Mouse (Mus musculus) hindbrain, embryonic 15.5 days (tissue): Measurements from ENCODE around the gene Alg11. TPM values are rescaled to one million over a fixed set of nuclear protein-coding genes. Genes with fewer than 3 reads are reported as not detected.

Source experiments
- ATAC-seq: fragments of 200-750 bp; cut with Nextera tagmentation; 2 replicates; pipeline ENCODE4 v1.8.0; 2017; ENCODE audit warnings: low read depth, moderate number of reproducible peaks, moderate TSS enrichment; ENCODE audit not compliant: low FRiP score
- H3K27ac ChIP-seq: fragments of 300-500 bp; sonication (generic); replicated peaks from 2 replicates; pipeline ENCODE4 v1.5.1; 2015; ENCODE audit warnings: mild to moderate bottlenecking, inconsistent platforms
- H3K27me3 ChIP-seq: fragments of 300-500 bp; sonication (generic); 2 replicates; pipeline ENCODE4 v1.6.1; 2015; ENCODE audit warnings: control low read depth, inconsistent platforms
- H3K36me3 ChIP-seq: fragments of 300-500 bp; sonication (generic); 2 replicates; pipeline ENCODE4 v1.6.1; 2015; ENCODE audit warnings: control low read depth, inconsistent platforms
- H3K4me1 ChIP-seq: fragments of 300-500 bp; sonication (generic); replicated peaks from 2 replicates; pipeline ENCODE4 v1.6.1; 2015; ENCODE audit warnings: control low read depth, inconsistent platforms
- H3K4me2 ChIP-seq: fragments of 300-500 bp; sonication (generic); 2 replicates; pipeline ENCODE4 v1.6.1; 2015; ENCODE audit warnings: moderate library complexity, mild to moderate bottlenecking, inconsistent platforms
- H3K4me3 ChIP-seq: fragments of 300-500 bp; sonication (generic); 2 replicates; pipeline ENCODE4 v1.5.1; 2015; ENCODE audit warnings: mild to moderate bottlenecking, inconsistent platforms
- H3K9ac ChIP-seq: fragments of 300-500 bp; sonication (generic); 2 replicates; pipeline ENCODE4 v1.6.1; 2015; ENCODE audit warnings: inconsistent platforms
- H3K9me3 ChIP-seq: fragments of 300-500 bp; sonication (generic); 2 replicates; pipeline ENCODE4 v1.6.1; 2016; ENCODE audit warnings: control low read depth, inconsistent platforms
- WGBS: fragments of 180-500 bp; shearing (Covaris S2); methylation state at CpG from one replicate; pipeline ENCODE4 v1.1.7; 2015; 5-methylcytosine and 5-hydroxymethylcytosine counted together
- polyA plus RNA-seq: library from polyadenylated mRNA; unstranded; fragments of >200 nt; fragmentation: Nextera tagmentation; extraction: Ambion mirVana; gene quantifications from 2 replicates; pipeline ENCODE4 v1.2.1, GENCODE M21; 2015

Gene Alg11
- polyA plus RNA-seq, 1 experiment from 2014 or later, result 40.9 TPM

DNA sequence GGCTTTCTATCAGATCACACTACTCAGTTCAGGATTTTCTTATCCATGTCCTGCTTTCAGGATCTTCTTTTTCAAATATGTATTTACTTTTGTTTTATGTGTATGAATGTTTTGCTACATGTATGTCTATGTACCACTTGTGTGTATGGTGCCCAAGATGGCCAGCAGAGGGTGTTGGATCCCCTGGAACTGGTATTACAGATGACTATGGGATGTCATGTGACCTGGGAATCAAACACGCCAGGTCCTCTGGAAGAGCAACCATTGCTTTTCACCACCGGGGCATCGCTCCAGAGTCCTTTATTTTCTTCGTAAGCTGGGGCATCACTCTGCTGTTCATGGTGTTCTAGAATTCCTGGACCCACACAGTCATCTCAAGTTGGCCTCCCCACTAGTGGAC is 28.7 kb downstream of the Alg11 start:
- no peaks in the 10 kb centered on the region for H3K27me3 ChIP-seq
- no peak overlapping the region for H3K4me2 ChIP-seq
- ATAC-seq, result no peak
- no peaks in the 10 kb centered on the region for H3K4me1 ChIP-seq
- H3K36me3 ChIP-seq, result no peaks in the 10 kb centered on the region
- H3K4me3 ChIP-seq, result no peak overlapping the region
- no peak overlapping the region for H3K9ac ChIP-seq
- H3K9me3 ChIP-seq, result no peaks in the 10 kb centered on the region
- WGBS, result 92% methylated on average over 4 of the region's 4 CpGs
- no peak overlapping the region for H3K27ac ChIP-seq

DNA sequence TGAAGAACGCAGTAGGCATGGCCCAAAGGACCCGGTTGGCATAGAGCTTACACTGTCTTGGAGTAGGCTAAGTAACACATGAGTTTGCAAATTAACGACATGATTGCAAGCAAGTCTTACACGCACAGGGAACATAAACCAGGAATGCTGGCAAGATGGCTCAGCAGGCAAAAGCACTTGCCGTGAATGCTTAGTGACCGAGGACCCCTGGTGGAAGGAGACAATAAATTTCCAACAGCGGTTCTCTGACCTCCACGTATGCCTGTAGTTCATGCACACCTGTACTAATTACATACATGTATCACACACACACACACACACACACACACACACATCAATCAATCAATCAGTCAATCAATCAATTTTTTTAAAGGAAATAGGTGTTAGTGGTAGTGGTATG is 31.0 kb downstream of the Alg11 start:
- H3K9ac ChIP-seq, result no peak overlapping the region
- H3K9me3 ChIP-seq, result no peaks in the 10 kb centered on the region
- no peak overlapping the region for H3K4me2 ChIP-seq
- H3K36me3 ChIP-seq, result no peaks in the 10 kb centered on the region
- no peak overlapping the region for H3K27ac ChIP-seq
- H3K4me3 ChIP-seq, result no peak overlapping the region
- ATAC-seq, result no peak
- H3K4me1 ChIP-seq, result no peaks in the 10 kb centered on the region
- H3K27me3 ChIP-seq, result no peaks in the 10 kb centered on the region
- 50% methylated on average over 8 of the region's 8 CpGs for WGBS

DNA sequence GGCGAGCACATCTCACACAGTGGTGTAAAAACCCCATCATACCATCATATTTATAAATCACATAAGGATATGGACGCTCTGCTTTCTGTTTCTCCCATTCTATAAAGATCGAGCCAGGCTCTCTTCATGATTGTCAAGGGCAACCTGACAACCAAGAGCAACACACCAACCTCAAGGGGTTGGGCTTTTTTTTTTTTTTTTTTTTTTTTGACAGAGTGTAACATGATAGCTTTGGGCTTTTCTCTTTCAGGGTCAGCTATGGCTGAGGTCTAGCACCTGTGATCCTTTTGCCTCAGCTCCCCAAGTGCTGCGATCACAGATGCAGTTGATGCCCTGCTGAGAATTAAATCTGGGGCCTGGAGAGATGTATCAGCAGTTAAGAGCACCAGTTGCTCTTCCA is 46.5 kb downstream of the Alg11 start:
- Histone ChIP-seq H3K9me3 (no peaks in the 10 kb centered on the region), H3K27ac (no peak overlapping the region), H3K27me3 (no peaks in the 10 kb centered on the region), H3K4me1 (no peaks in the 10 kb centered on the region), H3K4me3 (no peak overlapping the region), H3K36me3 (no peaks in the 10 kb centered on the region), H3K4me2 (no peak overlapping the region), H3K9ac (no peak overlapping the region)
- WGBS, result 81% methylated on average over 4 of the region's 4 CpGs
- no peak for ATAC-seq

Other genes starting within 250 kb of the Alg11 start
- gene Defb50, start 237.2 kb upstream of the Alg11 start, polyA plus RNA-seq, result not detected in 2 replicates
- not detected in 2 replicates for gene Defb2, start 220.8 kb upstream of the Alg11 start, polyA plus RNA-seq
- 1.4 and 1.5 TPM in 2 replicates for gene Defb10, start 201.8 kb upstream of the Alg11 start, polyA plus RNA-seq
- 1.9 and 2.5 TPM in 2 replicates for gene Defb9, start 175.3 kb upstream of the Alg11 start, polyA plus RNA-seq
- gene Defb11, start 154.3 kb upstream of the Alg11 start, polyA plus RNA-seq, result 30.6 and 34.9 TPM in 2 replicates
- not detected in 2 replicates for gene Defb15, start 128.0 kb upstream of the Alg11 start, polyA plus RNA-seq
- gene Defb35, start 122.4 kb upstream of the Alg11 start, polyA plus RNA-seq, result not detected in 2 replicates
- not detected in 2 replicates for gene Defb13, start 114.0 kb upstream of the Alg11 start, polyA plus RNA-seq
- gene Fam90a1a, start 102.0 kb upstream of the Alg11 start, polyA plus RNA-seq, result not detected in 2 replicates
- not detected in 2 replicates for gene Ccdc70, start 90.9 kb upstream of the Alg11 start, polyA plus RNA-seq
- 1.8 and 2.0 TPM in 2 replicates for gene Atp7b, start 416 bp upstream of the Alg11 start, polyA plus RNA-seq
- gene Nek5, start 64.3 kb downstream of the Alg11 start, polyA plus RNA-seq, result 1.2 and 1.6 TPM in 2 replicates
- gene Nek3, start 105.7 kb downstream of the Alg11 start, polyA plus RNA-seq, result 7.6 and 8.4 TPM in 2 replicates
- gene Ckap2, start 125.1 kb downstream of the Alg11 start, polyA plus RNA-seq, result 15.1 and 16.3 TPM in 2 replicates
- 41.2 and 42.5 TPM in 2 replicates for gene Vps36, start 132.1 kb downstream of the Alg11 start, polyA plus RNA-seq
- gene Thsd1, start 166.6 kb downstream of the Alg11 start, polyA plus RNA-seq, result 8.1 TPM in 2 replicates
- gene Tpte, start 222.7 kb downstream of the Alg11 start, polyA plus RNA-seq, result not detected in 2 replicates